Mouse (Mus musculus) CH12.LX (cell line): Measurements from ENCODE around the gene Keap1.

ENCODE experiments used
- CTCF ChIP-seq, 2 experiments: IDR thresholded peaks in 1 of 2; conservative IDR thresholded peaks in 1 of 2; 2 replicates each; pipeline ENCODE4 v1.5.1; 2011 to 2012; ENCODE audit warnings: low read depth in 2 of 2, low read length in 2 of 2, improper control_type of control experiment in 1 of 2, inconsistent platforms in 1 of 2, mild to moderate bottlenecking in 1 of 2, moderate library complexity in 1 of 2
- EP300 ChIP-seq: IDR thresholded peaks from 2 replicates; pipeline ENCODE4 v1.6.1; 2011; ENCODE audit warnings: low read length, improper control_type of control experiment
- KAT2A ChIP-seq: IDR thresholded peaks from 2 replicates; pipeline ENCODE4 v1.6.1; 2012; ENCODE audit warnings: low read length, improper control_type of control experiment, inconsistent platforms; ENCODE audit not compliant: insufficient replicate concordance
- POLR2A ChIP-seq: IDR thresholded peaks from 2 replicates; pipeline ENCODE4 v1.6.1; 2011; ENCODE audit warnings: low read depth, mild to moderate bottlenecking, improper control_type of control experiment, low read length
- ZKSCAN1 ChIP-seq: IDR thresholded peaks from 2 replicates; pipeline ENCODE4 v1.6.1; 2012; ENCODE audit warnings: low read depth, inconsistent platforms, low read length, improper control_type of control experiment, borderline replicate concordance

- TF ChIP-seq POLR2A (no peak), EP300 (no peak), CTCF (conservative IDR thresholded peaks at IDR 0.05 in 1 of 2, IDR thresholded peaks at IDR 0.05 in 1 of 2; ENCODE audit: low read depth in 2 of 2, low read length in 2 of 2) (no peak), ZKSCAN1 (no peak), KAT2A (no peak)
These were observed 11.8 kb downstream of the Keap1 start for GRCm38 (mm10) chr9:21227342-21227741.
